Mouse (Mus musculus) gastrocnemius, postnatal 4 days (tissue): ENCODE results near the gene Angpt4. TPM values are rescaled to one million over a fixed set of nuclear protein-coding genes. Genes with fewer than 3 reads are reported as not detected.

Experiments
- DNase-seq, 2 experiments: peaks; one replicate each; pipeline ENCODE4 v3.0.0; 2021 to 2022; ENCODE audit warnings: low spot score in 2 of 2, mixed read lengths in 2 of 2
- total RNA-seq, 2 experiments: library from RNA; stranded (reverse); gene quantifications; 2 replicates each; pipeline ENCODE4 v1.2.3; 2021

Angpt4 gene
- total RNA-seq, 2 experiments from 2014 or later: 0.18 to 0.37 TPM

DNA sequence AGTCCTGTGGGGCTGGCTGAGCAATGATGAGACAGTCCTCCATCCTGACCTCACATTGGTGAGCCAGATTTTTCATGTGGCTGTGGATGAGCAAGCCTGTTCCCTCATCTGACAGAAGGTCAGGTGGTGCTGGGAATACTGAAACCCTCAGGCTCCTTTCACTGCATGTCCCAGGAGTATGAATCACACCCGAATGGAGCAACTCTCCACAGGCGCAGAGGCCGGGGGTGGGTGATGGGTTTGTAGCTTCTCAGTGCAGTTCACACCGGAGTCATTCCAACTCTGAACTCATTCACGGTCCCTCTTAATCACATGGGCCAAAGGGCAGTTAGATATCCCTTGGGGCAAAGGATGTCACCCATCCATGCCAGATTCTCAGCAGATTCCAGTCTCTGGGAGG lies 3.1 kb downstream of the Angpt4 start:
- no peak for DNase-seq

DNA sequence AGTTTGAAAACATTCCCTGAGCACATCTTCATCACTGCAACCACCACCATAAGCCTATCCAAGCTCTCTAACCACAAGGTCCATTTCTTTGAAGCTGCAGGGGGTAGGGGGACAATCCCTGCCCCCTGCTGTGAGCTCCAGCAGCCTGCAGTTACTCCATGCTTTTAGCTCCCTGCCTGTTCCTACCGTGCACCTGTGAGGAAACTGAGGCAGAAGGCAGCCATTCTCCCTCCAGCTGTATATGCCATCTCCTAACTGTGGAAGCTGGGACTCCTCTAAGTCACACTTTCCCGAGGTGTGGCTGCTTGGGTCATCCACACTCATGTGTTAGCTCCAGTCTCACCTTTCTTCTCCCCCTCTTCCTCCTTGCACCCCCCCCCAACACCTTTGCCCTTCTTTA lies 4.1 kb downstream of the Angpt4 start:
- DNase-seq: no peak

DNA sequence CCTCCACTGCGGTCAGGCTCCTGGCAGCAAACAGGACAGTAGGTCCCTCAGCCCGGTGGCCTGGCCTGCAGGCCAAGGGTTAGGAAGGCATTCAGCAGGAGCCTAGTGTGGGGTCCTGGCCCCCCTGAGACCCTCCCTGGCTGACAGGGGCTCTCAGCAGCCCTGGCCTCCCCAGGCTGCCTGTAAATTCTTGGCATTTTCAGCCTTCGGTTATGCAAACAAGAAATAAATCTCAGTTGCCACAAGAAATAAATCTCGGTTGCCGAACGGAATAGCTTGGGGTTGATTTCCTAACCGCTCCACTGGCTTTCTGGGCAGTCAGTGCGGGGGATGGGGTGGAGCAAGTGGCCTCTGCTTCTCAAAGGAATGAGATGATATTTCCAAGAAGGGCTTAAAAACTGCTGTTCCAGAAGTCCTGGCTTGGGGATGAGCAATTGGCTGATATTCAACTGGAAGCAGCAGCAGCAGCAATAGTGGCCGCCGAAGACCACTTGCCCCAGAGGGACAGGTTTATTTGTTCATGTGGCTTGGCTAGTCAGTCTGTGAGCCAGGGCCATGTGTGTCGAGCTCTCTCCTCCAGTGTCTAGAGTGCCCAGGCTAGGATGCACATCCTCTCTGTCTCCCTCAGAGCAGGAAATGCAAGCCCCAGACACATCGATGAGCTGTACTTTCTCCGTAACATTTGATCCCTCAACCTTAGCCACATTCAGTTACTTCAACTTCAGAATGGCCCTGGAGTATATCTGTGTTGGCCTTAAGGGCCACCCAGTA lies 5.2 kb downstream of the Angpt4 start:
- DNase-seq: peak in 1 of 2 experiments; percentile 61

DNA sequence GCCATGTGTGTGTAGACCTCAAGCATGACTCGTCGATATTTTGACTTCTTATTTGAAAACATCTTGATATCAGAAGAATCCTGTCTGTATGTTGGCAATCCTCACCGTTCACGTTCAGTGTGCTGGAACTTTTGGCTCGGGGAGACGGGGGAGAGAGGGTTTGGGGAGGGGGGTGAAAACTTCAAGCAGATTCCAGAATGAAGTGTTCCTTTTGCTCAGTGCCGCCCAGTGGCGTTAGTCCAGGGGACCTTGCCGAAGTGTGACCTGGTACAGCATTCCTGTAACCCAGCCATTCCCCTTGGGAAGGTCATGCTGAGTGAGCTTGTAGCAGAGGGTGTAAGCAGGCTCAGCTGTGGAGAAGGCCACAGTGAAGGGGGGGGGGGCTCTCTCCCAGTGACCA lies 8.1 kb downstream of the Angpt4 start:
- no peak for DNase-seq

DNA sequence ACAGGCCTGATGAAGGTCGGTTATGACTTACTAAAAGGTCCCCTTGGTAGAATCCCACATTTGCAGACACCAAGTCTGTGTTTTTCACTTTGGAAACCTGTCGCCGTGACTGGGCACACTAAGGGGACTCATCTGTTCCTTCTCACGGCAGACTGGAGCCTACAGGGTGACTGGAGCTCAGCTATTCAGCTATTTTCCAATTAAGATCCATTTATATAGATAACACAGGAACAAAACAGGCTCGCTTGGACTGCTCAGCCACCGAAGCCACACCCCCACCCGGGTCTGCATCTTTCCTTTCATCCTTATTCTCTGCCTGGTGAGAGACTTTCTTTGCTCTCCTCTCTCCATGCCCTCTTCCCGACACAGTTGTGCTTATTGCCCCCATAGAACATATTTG lies 10.1 kb downstream of the Angpt4 start:
- no peak for DNase-seq

DNA sequence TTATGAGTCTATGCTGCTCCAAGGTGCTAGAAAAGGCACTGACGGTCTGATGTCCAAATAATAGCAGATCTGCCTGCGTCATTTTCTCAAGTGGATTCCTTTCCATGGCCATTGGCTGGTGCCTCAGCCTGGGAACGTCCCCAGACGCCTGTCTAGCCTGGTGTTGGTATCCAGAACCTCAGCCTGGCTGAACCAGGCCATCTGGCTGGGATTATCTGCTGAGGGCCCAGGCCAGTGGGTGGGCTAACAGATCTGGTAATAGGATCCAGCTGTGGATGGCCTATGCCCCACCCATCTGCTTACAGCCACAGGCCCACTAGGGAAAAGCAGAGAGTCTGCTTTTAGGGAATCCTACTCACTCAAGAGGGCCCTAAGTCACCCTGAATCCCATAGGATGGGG lies 10.6 kb downstream of the Angpt4 start:
- DNase-seq: peak in 1 of 2 experiments; percentile 45

DNA sequence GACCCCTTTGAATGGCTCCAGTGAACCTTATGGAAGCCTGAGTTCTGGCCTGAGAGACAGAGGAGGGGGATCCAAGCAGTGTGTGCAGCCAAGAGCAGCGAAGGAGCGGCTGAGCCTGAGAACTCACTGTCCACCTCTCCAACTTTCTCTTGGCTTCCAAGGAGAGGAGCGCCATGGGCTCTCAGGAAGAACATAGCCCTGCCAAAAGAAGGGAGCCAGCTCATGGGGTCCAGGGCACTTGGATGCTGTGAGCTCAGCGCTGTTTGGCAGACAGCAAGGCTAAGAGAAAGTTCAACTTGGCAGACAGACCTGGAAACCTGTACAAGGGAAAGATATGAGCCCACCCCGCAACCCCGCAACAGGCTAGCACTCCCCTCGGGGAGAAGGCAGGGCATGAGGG lies 13.3 kb downstream of the Angpt4 start:
- DNase-seq: no peak

DNA sequence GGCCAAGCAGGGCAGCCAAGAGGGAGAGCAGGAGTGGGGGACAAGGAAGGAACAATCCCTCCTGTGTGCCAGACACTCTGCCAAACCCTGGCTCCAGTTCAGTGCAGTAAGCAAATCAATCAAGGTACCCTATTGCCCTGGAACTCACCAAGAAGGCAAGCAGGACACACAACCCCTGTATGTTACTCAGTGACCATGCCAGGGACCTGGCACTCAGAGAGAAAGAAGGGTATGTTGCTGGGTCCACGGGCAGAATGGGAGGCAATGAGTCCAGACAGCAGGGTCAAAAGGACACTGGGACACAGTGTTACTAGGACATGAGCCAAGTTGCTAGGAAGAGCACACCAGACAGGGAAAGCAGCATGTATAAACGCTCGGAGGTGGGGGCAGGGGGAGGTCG lies 14.7 kb downstream of the Angpt4 start:
- DNase-seq: no peak

DNA sequence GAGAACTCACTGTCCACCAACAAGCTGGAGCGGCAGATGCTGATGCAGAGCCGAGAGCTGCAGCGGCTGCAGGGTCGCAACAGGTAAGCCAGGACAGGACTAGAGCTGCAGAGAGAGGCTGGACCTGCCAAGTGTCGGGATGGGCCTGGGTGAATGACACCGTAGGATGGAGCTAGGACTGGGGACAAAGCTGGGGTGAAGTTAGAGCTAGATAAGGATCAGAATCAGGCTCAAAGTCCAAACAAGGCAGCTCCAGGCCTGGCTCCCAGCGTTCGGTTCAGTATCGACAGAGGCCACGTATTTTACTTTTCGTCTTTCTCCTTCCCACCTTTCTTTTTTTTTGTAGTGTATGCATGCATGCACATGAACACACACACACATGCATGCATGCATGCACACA lies 16.1 kb downstream of the Angpt4 start:
- DNase-seq: no peak

DNA sequence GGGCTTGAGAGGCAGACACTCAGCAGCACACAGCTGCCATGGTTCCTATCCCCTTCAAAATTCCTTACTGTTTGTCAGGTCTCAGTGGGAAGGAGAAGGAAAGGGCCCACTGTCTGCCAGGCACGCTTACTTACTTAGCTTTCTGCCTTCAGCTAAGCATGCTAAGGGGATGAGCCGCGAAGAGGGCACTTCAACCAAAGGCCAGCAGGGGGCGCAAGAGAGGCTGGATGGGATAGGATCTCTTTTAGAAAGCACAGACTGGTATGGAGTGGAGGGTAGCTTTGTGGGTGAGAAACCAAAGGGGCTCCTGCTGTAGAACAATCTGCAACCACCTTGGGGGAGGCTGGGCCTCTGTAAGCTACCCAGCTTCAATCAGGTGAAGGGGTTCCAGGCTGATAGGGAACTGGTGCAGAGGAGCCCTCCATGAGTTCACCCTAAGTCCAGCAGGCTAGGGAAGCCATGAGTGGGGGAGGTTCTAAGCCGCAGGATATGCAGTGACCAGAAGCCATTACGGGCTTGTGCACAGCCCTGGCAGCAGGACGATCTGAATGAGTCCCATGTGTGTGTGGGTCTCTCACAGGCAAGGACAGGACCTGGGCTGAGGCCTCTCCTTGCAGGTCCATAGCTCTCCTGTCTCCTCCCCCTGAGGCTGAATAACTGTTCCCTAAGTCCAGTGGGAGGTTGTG lies 19.5 kb downstream of the Angpt4 start:
- peak; percentile 81 to 83 for DNase-seq

DNA sequence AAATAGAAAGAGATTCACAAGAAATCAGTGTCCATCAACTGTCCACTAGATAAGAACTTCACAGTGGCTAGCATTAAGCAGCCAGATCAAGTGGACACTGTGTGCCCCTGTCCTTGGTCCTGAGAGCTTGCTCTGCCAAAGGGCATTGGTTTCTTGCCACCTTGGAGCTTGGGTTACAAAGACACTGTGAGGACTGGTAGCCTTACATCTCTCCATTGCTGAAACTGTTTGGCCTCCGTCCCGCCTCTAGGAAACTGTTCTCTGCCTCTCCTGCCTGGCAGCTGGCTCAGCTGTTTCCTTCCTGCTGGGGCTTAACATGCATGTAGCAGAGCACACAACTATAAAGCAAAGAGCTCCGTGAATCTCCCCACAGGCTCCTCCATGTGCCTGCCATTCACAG lies 26.9 kb downstream of the Angpt4 start:
- DNase-seq: peak in 1 of 2 experiments; percentile 68

DNA sequence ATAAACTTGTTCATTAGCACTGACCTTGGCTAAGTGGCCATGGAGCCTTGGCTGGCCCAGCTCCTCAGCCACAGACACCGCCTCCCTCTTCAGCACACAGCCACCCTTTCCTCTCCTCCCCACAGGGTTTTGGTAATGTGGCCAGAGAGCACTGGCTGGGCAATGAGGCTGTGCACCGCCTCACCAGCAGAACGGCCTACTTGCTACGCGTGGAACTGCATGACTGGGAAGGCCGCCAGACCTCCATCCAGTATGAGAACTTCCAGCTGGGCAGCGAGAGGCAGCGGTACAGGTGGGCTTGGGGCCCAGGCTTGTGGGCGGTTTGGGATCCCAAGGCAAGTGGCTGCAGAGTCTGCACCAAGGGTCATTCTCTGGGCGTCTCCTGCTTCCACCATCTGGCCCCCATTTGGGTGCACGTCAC lies 27.8 kb downstream of the Angpt4 start:
- DNase-seq: peak in 1 of 2 experiments; percentile 43

DNA sequence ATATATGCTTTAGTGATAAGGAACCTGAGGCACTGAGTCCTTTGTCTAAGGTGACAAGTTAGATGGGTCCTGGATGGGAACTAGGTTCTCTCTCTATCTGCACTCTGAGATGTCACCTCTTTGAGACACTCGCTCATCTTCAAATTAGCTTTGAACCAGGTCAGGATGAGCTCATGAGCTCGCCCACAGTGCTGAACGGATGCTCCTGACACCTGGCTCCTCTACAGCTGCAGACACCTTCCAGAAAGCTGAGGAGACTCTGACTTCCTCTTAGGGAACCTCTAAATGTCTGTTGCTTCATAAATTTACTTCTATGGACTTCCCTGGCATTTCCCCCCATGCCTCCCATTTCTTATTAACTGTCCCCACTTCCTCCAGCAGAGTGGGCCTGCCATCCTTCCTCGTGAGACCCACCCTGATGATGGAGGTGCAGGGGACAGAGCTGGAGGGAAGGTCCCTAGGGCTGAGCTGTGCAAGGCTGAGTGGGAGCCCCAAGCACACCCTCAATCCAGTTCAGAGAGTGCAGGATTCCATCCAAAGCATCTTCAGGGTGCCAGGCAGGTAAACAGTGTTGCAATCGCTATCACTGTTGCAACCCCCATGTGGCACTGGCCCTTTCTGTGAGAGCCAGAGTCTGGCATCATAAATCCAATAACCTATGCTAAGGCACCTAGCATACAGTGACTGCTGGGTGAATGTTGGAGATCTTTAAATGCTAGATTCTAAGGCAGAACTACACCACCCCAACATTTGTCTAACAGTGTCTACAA lies 28.8 kb downstream of the Angpt4 start:
- no peak for DNase-seq

DNA sequence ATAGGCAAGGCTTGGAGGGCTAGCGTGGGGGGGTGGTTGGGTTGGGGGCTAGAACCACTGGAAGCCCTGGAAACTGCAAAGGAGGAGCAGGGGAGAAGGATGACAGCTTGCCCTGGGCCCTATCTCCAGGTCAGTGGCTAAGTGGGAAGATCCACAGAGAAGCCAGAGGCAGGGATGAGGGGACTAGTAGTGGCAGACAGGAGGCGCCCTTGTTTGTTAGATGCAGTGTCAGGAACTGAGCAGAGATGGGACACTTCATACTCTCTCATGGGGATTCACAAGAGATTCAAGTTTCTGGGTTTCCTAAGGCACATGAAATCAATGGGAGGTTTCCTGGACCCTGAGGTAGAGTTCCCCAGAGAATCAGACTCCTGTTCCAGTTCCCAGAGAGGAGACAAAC lies 30.3 kb downstream of the Angpt4 start:
- DNase-seq: no peak

DNA sequence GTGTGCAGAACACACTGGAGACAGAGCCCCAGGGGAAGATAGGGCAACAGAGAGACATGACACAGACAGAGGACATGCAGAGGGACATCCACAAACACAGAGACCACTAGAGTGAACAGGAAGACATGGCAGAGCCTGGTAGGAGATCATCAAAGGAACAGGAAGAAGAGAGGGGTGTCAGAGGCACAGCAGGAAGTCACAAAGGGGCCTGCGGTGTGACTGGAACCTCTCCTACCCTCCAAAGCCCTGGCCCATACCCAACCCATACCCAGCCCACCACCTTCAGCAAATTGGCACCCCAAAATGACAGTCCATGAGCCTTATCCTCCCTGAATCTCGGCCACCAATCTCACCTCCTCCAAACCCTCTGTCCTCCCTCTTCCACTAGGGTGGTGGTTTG lies 33.1 kb downstream of the Angpt4 start:
- DNase-seq: no peak

DNA sequence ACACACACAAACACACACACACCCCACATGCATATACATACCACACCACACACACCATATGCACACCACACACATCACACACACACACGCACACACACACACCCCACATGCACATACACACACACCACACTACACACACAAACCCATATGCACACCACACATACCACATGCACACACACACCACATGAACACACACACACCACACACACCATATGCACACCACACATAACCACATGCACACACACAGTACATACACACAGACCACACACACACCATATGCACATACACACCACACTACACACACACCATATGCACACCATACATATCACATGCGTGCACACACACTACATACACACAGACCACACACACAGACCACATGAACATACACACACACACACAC lies 36.6 kb downstream of the Angpt4 start:
- DNase-seq: no peak

DNA sequence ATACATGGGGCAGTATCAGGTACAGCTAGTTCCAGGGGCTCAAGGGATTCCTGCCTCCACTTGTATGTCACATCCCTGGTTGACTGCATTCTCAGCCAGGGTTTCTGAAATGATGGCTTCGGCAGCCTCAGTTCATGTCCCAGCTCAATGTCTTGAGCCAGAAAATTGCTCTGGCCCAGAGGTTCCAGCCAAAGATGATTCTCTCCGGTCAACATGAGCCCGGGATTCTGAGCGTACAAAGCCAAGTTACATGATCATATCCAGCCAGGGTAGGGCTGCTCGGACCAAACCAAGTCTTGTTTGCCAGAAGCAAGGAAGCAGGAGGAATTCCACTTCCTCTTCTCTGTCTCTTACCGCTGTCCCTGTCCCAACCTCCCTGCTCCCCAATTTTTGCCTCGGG lies 37.3 kb downstream of the Angpt4 start:
- DNase-seq: peak in 1 of 2 experiments; percentile 55

DNA sequence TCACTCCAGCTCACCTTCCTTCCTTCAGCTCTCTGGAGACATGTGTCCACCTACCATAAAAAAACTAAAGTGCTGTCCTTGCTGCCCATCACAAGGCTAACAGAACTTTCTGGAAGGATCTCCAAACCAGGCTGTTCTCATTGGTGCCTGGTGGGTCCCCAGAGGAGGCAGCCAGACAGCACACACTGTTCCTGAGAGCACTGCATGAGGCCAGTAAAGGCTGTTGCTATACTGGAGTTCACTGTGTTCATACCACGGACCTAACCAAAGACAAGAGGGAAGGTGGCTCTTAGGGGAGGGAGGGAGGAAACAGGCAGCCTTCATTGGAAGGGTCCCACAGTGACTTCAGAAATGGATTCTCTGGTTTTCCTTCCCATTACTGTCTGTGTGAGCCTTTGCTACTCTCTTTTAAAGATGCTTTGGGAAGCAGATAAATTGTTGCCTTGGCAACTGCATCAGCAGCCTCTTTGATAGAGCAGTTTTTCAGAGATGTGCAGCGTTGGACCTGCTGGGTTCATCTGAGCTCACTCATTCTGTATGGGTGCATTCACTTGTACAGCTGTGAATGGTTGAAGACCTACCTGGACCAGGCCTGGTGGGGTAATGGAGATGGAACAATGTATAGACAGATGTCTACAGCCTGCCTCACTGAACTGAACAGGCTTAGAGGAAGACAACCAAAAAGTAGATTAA lies 38.2 kb downstream of the Angpt4 start:
- DNase-seq: no peak

DNA sequence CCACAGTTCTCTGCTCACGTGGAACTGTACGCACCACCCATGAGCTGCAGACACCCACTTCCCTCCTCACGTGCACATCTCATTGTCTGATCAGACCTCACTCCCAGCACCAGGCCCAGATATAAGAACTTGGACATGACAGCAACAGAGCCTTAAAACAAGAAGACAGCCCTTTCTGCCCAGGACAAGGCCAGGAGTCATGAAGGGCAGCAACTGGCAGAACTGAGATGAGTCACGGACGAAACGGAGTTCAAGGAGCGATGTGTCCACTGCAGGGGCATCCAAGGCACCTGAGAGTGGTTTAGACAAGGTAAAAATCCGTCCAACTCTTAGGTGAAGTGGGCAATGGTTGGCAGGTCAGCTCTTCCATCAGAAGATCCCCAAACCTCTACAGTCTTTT lies 42.7 kb downstream of the Angpt4 start:
- DNase-seq: no peak

DNA sequence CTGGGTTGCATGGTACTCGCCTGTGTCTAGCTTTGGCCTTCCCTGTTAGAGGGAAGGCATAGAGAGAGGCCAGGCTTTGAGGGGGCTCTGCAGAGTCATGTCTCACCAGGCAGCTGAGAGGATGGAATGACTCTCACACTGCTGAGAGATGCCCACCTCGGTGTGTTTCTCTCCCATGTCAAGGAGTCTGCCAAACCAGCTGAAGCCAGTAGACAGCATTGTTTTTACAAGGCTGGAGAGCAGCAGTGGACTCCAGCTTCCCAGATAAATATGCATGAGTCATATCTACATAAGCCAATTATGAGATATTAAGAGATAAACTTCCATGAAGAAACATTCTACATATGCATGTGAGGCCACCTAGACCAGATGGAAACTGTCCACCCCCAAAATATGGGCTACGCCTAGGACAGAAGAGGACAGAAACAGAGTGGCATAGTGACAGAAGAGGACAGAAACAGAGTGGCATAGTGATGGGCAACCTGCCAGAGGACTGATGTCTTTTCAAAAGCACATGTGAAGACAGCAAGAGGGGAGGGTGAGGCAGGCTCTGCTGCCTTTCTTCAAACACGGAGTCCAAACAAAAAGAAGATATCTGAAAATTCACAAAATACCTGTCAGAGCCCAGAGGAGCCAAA lies 45.6 kb downstream of the Angpt4 start:
- DNase-seq: no peak

DNA sequence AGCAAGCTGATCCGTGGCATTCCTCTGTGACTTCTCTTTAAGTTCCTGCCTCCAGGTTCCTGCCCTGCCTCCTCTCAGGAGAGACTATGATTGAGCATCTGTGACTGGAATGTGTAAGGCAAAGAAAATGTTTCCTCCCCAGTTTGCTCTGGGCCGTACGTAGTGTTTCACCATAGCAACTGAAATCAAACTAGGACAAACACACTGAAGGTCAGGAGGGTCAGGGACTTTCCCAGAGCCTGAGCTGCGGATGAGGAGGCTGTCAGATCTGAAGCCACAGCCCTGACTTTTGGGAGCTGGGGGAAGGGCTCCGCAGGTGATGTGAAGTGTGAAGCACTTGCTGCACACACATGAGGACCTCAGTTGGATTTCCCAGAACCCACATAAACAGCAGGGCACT lies 48.3 kb downstream of the Angpt4 start:
- DNase-seq: no peak
